Mouse (Mus musculus) small intestine, adult 2 months (tissue): ENCODE results near the gene Iqgap1. TPM values are rescaled to one million over a fixed set of nuclear protein-coding genes. Genes with fewer than 3 reads are reported as not detected.
A peak's percentile ranks its signal among the peaks of the same experiment; 100 is the strongest.

Source experiments
- H3K27ac ChIP-seq: fragments of 200-500 bp; 2 replicates; pipeline ENCODE4 v1.5.1; 2012; ENCODE audit warnings: low read depth, low read length, control low read depth, inconsistent platforms; ENCODE audit not compliant: insufficient read depth
- H3K27me3 ChIP-seq: fragments of 200-500 bp; 2 replicates; pipeline ENCODE4 v1.6.1; 2012; ENCODE audit warnings: mild to moderate bottlenecking, moderate library complexity, low read length, inconsistent platforms; ENCODE audit not compliant: control insufficient read depth, insufficient read depth
- H3K36me3 ChIP-seq: fragments of 200-500 bp; 2 replicates; pipeline ENCODE4 v1.6.1; 2012; ENCODE audit warnings: mild to moderate bottlenecking, low read length, control low read depth, inconsistent platforms; ENCODE audit not compliant: control insufficient read depth, insufficient read depth
- H3K4me1 ChIP-seq: fragments of 200-500 bp; 2 replicates; pipeline ENCODE4 v1.6.1; 2012; ENCODE audit warnings: low read length, inconsistent platforms, mixed read lengths; ENCODE audit not compliant: control insufficient read depth, insufficient read depth, insufficient read length
- H3K4me3 ChIP-seq: fragments of 200-500 bp; 2 replicates; pipeline ENCODE4 v1.5.1; 2012; ENCODE audit warnings: low read depth, mild to moderate bottlenecking, control low read depth, inconsistent platforms, low read length, moderate library complexity
- CTCF ChIP-seq: fragments of 200-500 bp; IDR thresholded peaks from 2 replicates; pipeline ENCODE4 v1.5.1; 2012; ENCODE audit warnings: low read depth, mild to moderate bottlenecking, control low read depth, inconsistent platforms, low read length, moderate library complexity, mixed read lengths; ENCODE audit not compliant: insufficient replicate concordance, insufficient read length; ENCODE audit errors: extremely low read depth
- POLR2A ChIP-seq: fragments of 200-500 bp; IDR thresholded peaks from 2 replicates; pipeline ENCODE4 v1.6.1; 2012; ENCODE audit warnings: low read depth, mild to moderate bottlenecking, control low read depth, inconsistent platforms, low read length, moderate library complexity
- WGBS: fragments of 180-500 bp; shearing (Covaris S2); methylation state at CpG from one replicate; pipeline ENCODE4 v1.1.7; 2018; 5-methylcytosine and 5-hydroxymethylcytosine counted together
- polyA plus RNA-seq: library from polyadenylated mRNA; depleted of rRNA; stranded (reverse); fragments of >200 nt; gene quantifications from 2 replicates; pipeline ENCODE4 v1.2.3, GENCODE M21; 2012

Gene Iqgap1
- polyA plus RNA-seq, 1 experiment: 28.9 TPM

DNA sequence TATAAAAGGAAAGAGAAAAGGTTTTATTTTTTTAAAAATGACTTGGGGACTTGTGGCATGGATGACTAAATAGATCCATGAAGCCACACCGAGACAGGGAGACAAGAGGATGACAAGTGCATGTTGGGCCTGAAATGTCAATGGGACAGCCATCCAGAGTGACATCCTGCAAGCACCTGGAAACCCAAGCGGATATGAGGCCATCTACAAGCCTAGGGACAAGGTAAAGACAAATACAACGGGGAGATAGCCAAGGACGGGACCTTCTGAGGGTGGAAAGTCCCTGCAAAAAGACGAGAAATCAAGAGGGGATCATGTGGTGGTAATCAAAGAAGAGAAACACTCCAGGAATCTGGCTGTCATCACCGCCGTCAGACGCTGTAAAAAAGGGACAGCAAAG lies 48.6 kb downstream of the Iqgap1 start:
- TF ChIP-seq POLR2A (no peak), CTCF (no peak)
- Histone ChIP-seq H3K27ac (no peak overlapping the region), H3K4me1 (peaks cover 31% of the 10 kb centered on the region), H3K36me3 (peaks cover 6% of the 10 kb centered on the region; the same call in 1 of the 2 replicates), H3K4me3 (no peak overlapping the region), H3K27me3 (no peaks in the 10 kb centered on the region)
- 77% methylated on average over 8 of the region's 8 CpGs for WGBS

DNA sequence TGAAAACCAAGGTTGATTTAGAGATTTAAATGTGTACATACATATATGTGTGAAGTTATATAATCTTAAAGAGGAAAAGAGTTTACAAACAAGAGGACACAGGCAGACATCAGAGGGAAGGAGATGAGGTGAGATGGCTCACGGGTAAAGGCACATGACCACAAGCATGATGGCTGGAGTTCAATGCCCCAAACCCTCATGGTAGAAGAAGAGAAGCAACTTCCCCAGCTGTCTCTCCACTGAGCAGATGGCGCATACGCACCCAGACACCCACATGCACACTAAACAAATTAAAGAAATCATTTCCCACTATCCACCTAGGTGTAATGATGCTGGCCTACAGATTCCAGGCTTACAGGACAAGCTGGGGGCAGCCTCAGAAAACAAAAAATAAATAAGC lies 49.7 kb downstream of the Iqgap1 start:
- 84% methylated on average over 3 of the region's 3 CpGs for WGBS
- Histone ChIP-seq H3K36me3 (peaks cover 6% of the 10 kb centered on the region; the same call in 1 of the 2 replicates), H3K4me1 (peaks cover 22% of the 10 kb centered on the region), H3K27me3 (no peaks in the 10 kb centered on the region), H3K4me3 (no peak overlapping the region), H3K27ac (no peak overlapping the region)
- no peak for TF ChIP-seq CTCF
- no peak for TF ChIP-seq POLR2A

DNA sequence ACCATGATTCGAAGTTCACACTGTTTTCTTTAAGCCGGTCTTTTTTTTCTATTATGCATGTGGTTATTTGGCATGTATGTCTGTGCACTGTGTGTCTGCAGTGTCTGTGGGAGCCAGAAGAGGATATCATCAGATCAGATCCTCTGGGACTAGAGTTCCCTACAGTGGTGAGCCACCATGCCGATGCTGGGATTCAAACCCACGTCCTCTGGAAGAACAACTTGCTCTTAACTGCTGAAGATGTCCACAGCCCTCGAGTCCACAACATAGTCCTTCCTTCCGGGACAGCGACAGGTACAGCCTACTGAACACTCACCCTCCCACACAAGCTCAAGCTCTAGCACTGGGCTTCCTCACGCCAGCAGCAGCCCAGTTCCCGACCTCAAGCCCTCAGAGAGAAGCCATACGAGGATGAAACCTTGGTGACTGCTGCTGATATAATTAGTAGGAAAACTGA lies 50.3 kb downstream of the Iqgap1 start:
- peak overlapping the region; percentile 52 for H3K27ac ChIP-seq
- peaks cover 20% of the 10 kb centered on the region for H3K4me1 ChIP-seq
- H3K4me3 ChIP-seq: no peak overlapping the region
- H3K27me3 ChIP-seq: no peaks in the 10 kb centered on the region
- H3K36me3 ChIP-seq: peaks cover 6% of the 10 kb centered on the region; the same call in 1 of the 2 replicates
- no peak for TF ChIP-seq CTCF
- no peak for TF ChIP-seq POLR2A
- 72% methylated on average over 10 of the region's 10 CpGs for WGBS

DNA sequence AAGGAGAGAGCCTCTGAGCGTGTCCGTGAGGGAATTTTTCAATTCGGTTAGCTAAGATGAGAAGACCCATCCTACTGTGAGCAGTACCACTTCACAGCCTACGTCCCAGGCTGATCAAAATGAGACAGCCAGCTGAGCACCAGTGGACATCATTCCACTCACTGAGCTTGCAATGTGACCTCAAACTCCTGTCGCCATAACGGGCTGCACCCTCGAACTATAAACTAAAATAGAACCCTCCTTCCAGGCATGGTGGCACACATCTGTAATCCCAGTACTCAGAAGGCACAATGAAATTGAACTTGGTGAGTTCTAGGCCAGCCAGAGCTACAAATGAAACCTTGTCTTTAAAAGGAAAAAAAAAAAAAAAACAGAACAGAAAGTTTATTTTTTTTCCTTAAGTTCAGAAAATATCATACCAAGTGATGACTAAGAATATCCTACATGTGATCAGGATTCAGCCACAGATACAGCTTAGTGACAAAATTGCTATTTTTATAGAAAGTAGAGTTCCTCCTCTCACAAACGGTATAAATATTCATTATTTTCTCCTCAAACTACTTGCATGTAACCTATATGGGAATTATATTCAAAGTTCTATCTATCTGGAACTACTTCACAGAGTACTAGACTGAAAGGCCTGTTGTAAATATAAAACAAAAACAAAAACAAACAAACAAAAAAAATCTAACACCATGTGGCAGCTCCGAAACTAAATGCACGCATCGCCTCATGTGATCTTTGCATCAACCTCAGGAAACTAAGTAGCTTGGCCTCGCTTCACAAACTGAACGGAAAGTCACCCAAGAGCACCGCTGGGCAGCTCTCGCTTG lies 50.9 kb downstream of the Iqgap1 start:
- Histone ChIP-seq H3K4me1 (peaks cover 17% of the 10 kb centered on the region), H3K27me3 (no peaks in the 10 kb centered on the region), H3K27ac (peak overlapping the region; percentile 59), H3K36me3 (peaks cover 6% of the 10 kb centered on the region; the same call in 1 of the 2 replicates), H3K4me3 (no peak overlapping the region)
- no peak for TF ChIP-seq CTCF
- TF ChIP-seq POLR2A: no peak
- 83% methylated on average over 15 of the region's 15 CpGs for WGBS

DNA sequence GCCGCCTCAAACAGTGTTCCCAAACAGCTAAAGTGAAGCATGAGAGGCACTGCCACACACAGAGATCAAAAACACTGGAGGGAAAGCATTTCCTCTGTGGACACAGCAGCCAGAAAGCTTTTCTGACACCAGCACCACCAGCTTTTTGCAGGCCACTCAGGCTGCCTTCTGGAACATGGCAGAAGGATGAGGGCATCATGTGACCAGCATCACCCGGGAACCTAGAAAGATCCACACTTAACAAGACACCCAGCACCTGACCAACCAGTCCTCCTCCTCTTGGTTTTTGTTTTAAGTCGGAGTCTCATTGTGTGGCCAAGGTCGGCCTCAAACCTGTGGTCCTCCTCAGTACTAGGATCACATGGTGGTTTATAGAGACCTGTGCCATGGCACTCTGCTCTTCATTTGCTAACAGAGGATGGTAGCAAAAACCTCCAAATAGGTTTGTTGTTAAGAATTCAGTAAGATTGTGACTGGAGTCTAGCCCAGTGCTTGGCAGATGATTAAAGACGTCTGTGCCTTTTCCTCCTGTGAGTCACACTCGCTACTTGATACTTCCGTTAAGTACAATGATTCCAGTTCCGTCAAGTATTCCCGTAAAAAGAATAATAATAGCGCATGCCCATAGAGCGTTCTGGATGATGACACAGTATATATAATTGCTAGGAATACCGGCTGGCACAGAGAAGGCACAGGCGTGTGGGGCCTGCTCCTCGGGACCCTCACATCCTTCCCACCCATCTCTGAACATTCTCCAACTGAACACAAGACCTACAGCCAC lies 51.8 kb downstream of the Iqgap1 start:
- 58% methylated on average over 14 of the region's 14 CpGs for WGBS
- no peak for TF ChIP-seq CTCF
- TF ChIP-seq POLR2A: no peak
- H3K27ac ChIP-seq: peak overlapping the region; percentile 59
- H3K36me3 ChIP-seq: peaks cover 6% of the 10 kb centered on the region; the same call in 1 of the 2 replicates
- no peaks in the 10 kb centered on the region for H3K27me3 ChIP-seq
- peaks cover 14% of the 10 kb centered on the region for H3K4me1 ChIP-seq
- no peak overlapping the region for H3K4me3 ChIP-seq

DNA sequence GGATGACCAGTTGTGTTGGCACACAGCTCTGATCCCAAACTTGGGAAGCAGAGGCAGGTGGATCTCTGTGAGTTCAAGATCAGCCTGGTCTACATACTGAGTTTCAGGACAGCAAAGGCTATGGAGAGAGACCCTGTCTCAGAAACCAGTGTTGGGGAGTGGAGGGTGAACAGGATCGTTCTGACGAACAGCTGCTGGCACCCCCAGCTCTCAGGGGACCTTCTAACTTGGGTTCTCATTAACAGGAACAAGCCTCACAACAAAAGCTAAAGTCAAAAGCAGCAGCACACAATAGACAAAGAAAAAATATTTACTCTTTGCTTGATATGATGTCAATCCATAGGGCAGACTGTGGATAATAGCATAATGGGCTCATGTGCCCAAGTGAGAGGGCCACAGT lies 55.3 kb downstream of the Iqgap1 start:
- H3K27me3 ChIP-seq: no peaks in the 10 kb centered on the region
- H3K27ac ChIP-seq: no peak overlapping the region
- peaks cover 9% of the 10 kb centered on the region for H3K4me1 ChIP-seq
- 86% methylated on average over 2 of the region's 2 CpGs for WGBS
- H3K4me3 ChIP-seq: no peak overlapping the region
- peaks cover 31% of the 10 kb centered on the region for H3K36me3 ChIP-seq
- TF ChIP-seq POLR2A: no peak
- TF ChIP-seq CTCF: no peak

DNA sequence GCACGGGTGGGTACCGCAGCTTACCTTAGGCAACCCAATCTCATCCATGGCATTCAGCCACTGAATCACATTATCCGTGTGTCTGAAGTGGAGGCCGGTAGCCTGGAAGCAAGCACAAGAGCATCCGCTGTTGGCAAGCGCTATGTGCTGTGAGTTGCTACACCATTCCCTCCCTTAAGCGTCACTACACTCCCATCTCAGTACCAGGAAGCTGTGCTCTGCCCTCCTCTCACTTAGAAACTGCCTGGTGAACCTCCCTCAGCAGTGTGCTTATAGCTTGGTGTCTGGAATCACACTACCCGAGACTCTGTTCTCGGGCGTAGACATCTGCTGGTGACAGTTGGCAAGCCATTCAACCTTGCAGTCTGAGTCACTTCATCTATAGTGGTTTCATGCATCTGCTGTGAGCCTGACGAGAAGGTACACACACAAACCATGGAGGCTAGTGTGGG lies 58.9 kb downstream of the Iqgap1 start:
- Histone ChIP-seq H3K27ac (no peak overlapping the region), H3K36me3 (peaks cover 44% of the 10 kb centered on the region), H3K4me3 (no peak overlapping the region), H3K4me1 (peaks cover 4% of the 10 kb centered on the region), H3K27me3 (no peaks in the 10 kb centered on the region)
- WGBS: 88% methylated on average over 11 of the region's 11 CpGs
- TF ChIP-seq POLR2A (no peak), CTCF (no peak)
